ENCODE assay signal across 10 mouse cellular contexts in genomic region chr11:117283889-117284450, GRCm38 (mm10).
DNase-seq lines count a peak whose midpoint lies in the region; ATAC-seq and TF ChIP-seq lines count a peak whose summit lies in the region.
"Had no signal": no experiment of that assay in that cellular context is flagged by ENCODE, and none has a peak within 500 bp of the region (broad histone marks: within the 10 kb centered on the region; RNA-seq: fewer than 3 reads in every experiment).

No protein-coding gene starts in this region.

- TF ChIP-seq CTCF in kidney, postnatal 0 days (IDR thresholded peaks at IDR 0.05; ENCODE audit: low read depth): no peak

- no peak overlapping the region for H3K9ac ChIP-seq in hindbrain, embryonic 13.5 days
- no peak overlapping the region for H3K9ac ChIP-seq in midbrain, embryonic 12.5 days (replicated peaks)
- H3K9ac ChIP-seq in midbrain, embryonic 13.5 days (replicated peaks): no peak overlapping the region
- H3K9ac ChIP-seq in kidney, postnatal 0 days (ENCODE audit: low read depth, low read length): 0 out of 2 replicates have a peak overlapping the region, but pooled peaks have one; percentile 23
- no peak overlapping the region for H3K9ac ChIP-seq in midbrain, embryonic 15.5 days

- no peak overlapping the region for H3K4me3 ChIP-seq in hindbrain, embryonic 10.5 days
- H3K4me3 ChIP-seq in hindbrain, embryonic 13.5 days: no peak overlapping the region
- H3K4me3 ChIP-seq in midbrain, embryonic 12.5 days: no peak overlapping the region
- no peak overlapping the region for H3K4me3 ChIP-seq in midbrain, embryonic 13.5 days (replicated peaks)
- no peak overlapping the region for H3K4me3 ChIP-seq in kidney, postnatal 0 days (replicated peaks; ENCODE audit: low read depth, low read length)
- H3K4me3 ChIP-seq in midbrain, embryonic 15.5 days: no peak overlapping the region

- H3K27me3 ChIP-seq in hindbrain, embryonic 10.5 days (ENCODE audit: insufficient read depth, poor library complexity, severe bottlenecking): no peaks in the 10 kb centered on the region
- no peaks in the 10 kb centered on the region for H3K27me3 ChIP-seq in hindbrain, embryonic 13.5 days
- H3K27me3 ChIP-seq in midbrain, embryonic 12.5 days: no peaks in the 10 kb centered on the region
- no peaks in the 10 kb centered on the region for H3K27me3 ChIP-seq in midbrain, embryonic 13.5 days
- no peaks in the 10 kb centered on the region for H3K27me3 ChIP-seq in kidney, postnatal 0 days (ENCODE audit: insufficient read depth, low read length)
- no peaks in the 10 kb centered on the region for H3K27me3 ChIP-seq in midbrain, embryonic 15.5 days (replicated peaks)
- H3K27me3 ChIP-seq: CH12.LX had no signal

- peak overlapping the region; percentile 77 for H3K27ac ChIP-seq in hindbrain, embryonic 10.5 days
- H3K27ac ChIP-seq in hindbrain, embryonic 13.5 days: no peak overlapping the region; the same call in 1 of the 2 replicates
- 0 out of 2 replicates have a peak overlapping the region, but pooled peaks have one; percentile 66 for H3K27ac ChIP-seq in midbrain, embryonic 12.5 days (replicated peaks)
- H3K27ac ChIP-seq in midbrain, embryonic 13.5 days: no peak overlapping the region
- peak overlapping the region; percentile 50; the same call in 1 of the 2 replicates for H3K27ac ChIP-seq in kidney, postnatal 0 days
- no peak overlapping the region for H3K27ac ChIP-seq in midbrain, embryonic 15.5 days

- ATAC-seq in hindbrain, embryonic 13.5 days (ENCODE audit: low FRiP score): no peak
- ATAC-seq in midbrain, embryonic 12.5 days (ENCODE audit: low FRiP score, low read depth): no peak
- no peak for ATAC-seq in midbrain, embryonic 13.5 days
- ATAC-seq in kidney, postnatal 0 days (replicated peaks; ENCODE audit: low FRiP score, low read depth): no peak
- ATAC-seq in midbrain, embryonic 15.5 days (replicated peaks): no peak

- DNase-seq in hindbrain, embryonic 10.5 days (ENCODE audit: low spot score): no peak
- no peak for DNase-seq in kidney, postnatal 0 days (ENCODE audit: low spot score)
- DNase-seq in ovary, postnatal 10 days (ENCODE audit: low spot score): no peak
- no peak for DNase-seq in adrenal gland, postnatal 14 days
- DNase-seq: thymus, postnatal 14 days had no signal

- 53% methylated on average over 6 of the region's 6 CpGs for WGBS in hindbrain, embryonic 10.5 days
- 66% methylated on average over 6 of the region's 6 CpGs for WGBS in hindbrain, embryonic 13.5 days
- 71% methylated on average over 6 of the region's 6 CpGs for WGBS in midbrain, embryonic 12.5 days
- WGBS in midbrain, embryonic 13.5 days: 73% methylated on average over 6 of the region's 6 CpGs
- WGBS in kidney, postnatal 0 days: 47% methylated on average over 6 of the region's 6 CpGs
- 65% methylated on average over 6 of the region's 6 CpGs for WGBS in midbrain, embryonic 15.5 days

- no peaks in the 10 kb centered on the region for H3K9me3 ChIP-seq in hindbrain, embryonic 10.5 days
- no peaks in the 10 kb centered on the region for H3K9me3 ChIP-seq in hindbrain, embryonic 13.5 days
- H3K9me3 ChIP-seq in midbrain, embryonic 12.5 days: no peaks in the 10 kb centered on the region
- no peaks in the 10 kb centered on the region for H3K9me3 ChIP-seq in midbrain, embryonic 13.5 days
- H3K9me3 ChIP-seq in kidney, postnatal 0 days (replicated peaks; ENCODE audit: low read length): no peaks in the 10 kb centered on the region
- no peaks in the 10 kb centered on the region for H3K9me3 ChIP-seq in midbrain, embryonic 15.5 days

- H3K36me3 ChIP-seq in hindbrain, embryonic 10.5 days: peaks cover 31% of the 10 kb centered on the region
- no peaks in the 10 kb centered on the region for H3K36me3 ChIP-seq in hindbrain, embryonic 13.5 days
- no peaks in the 10 kb centered on the region for H3K36me3 ChIP-seq in midbrain, embryonic 12.5 days
- no peaks in the 10 kb centered on the region for H3K36me3 ChIP-seq in midbrain, embryonic 13.5 days
- H3K36me3 ChIP-seq in kidney, postnatal 0 days (ENCODE audit: insufficient read depth, low read length): no peaks in the 10 kb centered on the region
- no peaks in the 10 kb centered on the region for H3K36me3 ChIP-seq in midbrain, embryonic 15.5 days (replicated peaks)

- H3K4me2 ChIP-seq in hindbrain, embryonic 13.5 days: no peak overlapping the region
- no peak overlapping the region for H3K4me2 ChIP-seq in midbrain, embryonic 12.5 days (replicated peaks)
- no peak overlapping the region for H3K4me2 ChIP-seq in midbrain, embryonic 13.5 days (replicated peaks)
- H3K4me2 ChIP-seq in kidney, postnatal 0 days (ENCODE audit: low read length): no peak overlapping the region
- H3K4me2 ChIP-seq in midbrain, embryonic 15.5 days: no peak overlapping the region

- H3K4me1 ChIP-seq in hindbrain, embryonic 10.5 days (replicated peaks): peaks cover 100% of the 10 kb centered on the region
- H3K4me1 ChIP-seq in hindbrain, embryonic 13.5 days (replicated peaks): peaks cover 70% of the 10 kb centered on the region
- peaks cover 46% of the 10 kb centered on the region for H3K4me1 ChIP-seq in midbrain, embryonic 12.5 days
- H3K4me1 ChIP-seq in midbrain, embryonic 13.5 days (replicated peaks): peaks cover 38% of the 10 kb centered on the region
- peaks cover 45% of the 10 kb centered on the region for H3K4me1 ChIP-seq in kidney, postnatal 0 days (replicated peaks; ENCODE audit: insufficient read depth, low read length)
- peaks cover 13% of the 10 kb centered on the region for H3K4me1 ChIP-seq in midbrain, embryonic 15.5 days

Comparison
In these comparisons a context has a peak if more than half of its experiments do, and no peak if none do; other contexts are left out.
1. H3K27ac ChIP-seq: peak in hindbrain, embryonic 10.5 days (single experiment), midbrain, embryonic 12.5 days (single experiment) and kidney, postnatal 0 days (single experiment); none in hindbrain, embryonic 13.5 days (single experiment), midbrain, embryonic 13.5 days (single experiment) and midbrain, embryonic 15.5 days (single experiment).